14 mouse cellular contexts compared by ENCODE assay signal in the genomic region with DNA sequence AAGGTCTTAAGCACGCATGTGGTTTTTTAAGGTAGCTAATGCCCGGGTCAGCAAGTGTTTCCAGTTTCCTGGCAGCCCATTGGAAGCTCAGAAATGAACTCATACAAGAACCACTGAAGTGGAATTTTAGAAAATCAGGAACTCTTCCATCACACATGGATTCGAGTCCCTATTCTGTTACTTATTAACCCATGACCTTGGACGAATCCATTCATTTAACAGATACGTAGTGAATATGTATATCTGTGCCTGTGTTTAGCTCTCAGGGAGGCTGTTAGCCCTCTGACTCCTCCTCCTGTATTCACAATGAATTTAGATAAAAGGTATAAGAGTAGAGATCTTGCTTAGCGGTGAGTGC. TPM values are rescaled to one million over a fixed set of nuclear protein-coding genes. Genes with fewer than 3 reads are reported as not detected.
DNase-seq lines count a peak whose midpoint lies in the region; ATAC-seq lines count a peak whose summit lies in the region.
"Had no signal": no experiment of that assay in that cellular context is flagged by ENCODE, and none has a peak within 500 bp of the region (broad histone marks: within the 10 kb centered on the region; RNA-seq: fewer than 3 reads in every experiment).

No protein-coding gene starts in this region.

- WGBS in heart, embryonic 10.5 days: 81% methylated on average over 6 of the region's 6 CpGs
- WGBS in midbrain, embryonic 10.5 days: 72% methylated on average over 6 of the region's 6 CpGs
- WGBS in midbrain, embryonic 16.5 days: 55% methylated on average over 6 of the region's 6 CpGs
- 35% methylated on average over 6 of the region's 6 CpGs for WGBS in large intestine, adult 2 months
- WGBS in stomach, embryonic 16.5 days: 45% methylated on average over 6 of the region's 6 CpGs

- no peaks in the 10 kb centered on the region for H3K36me3 ChIP-seq in heart, embryonic 10.5 days
- no peaks in the 10 kb centered on the region for H3K36me3 ChIP-seq in midbrain, embryonic 10.5 days
- no peaks in the 10 kb centered on the region for H3K36me3 ChIP-seq in midbrain, embryonic 16.5 days (ENCODE audit: control insufficient read depth, insufficient read depth, low read length)
- no peaks in the 10 kb centered on the region for H3K36me3 ChIP-seq in stomach, embryonic 16.5 days (ENCODE audit: control insufficient read depth, insufficient read depth, low read length)
- H3K36me3 ChIP-seq: limb, embryonic 13.5 days had no signal

- DNase-seq in heart, embryonic 10.5 days (ENCODE audit: low spot score): no peak
- no peak for DNase-seq in heart, adult 8-10 months (ENCODE audit: low spot score)
- no peak for DNase-seq in midbrain, embryonic 10.5 days (ENCODE audit: low spot score)
- peak; percentile 37 for DNase-seq in large intestine, adult 2 months (ENCODE audit: low read depth, low spot score)
- DNase-seq in cerebellum, postnatal 36 days: no peak
- DNase-seq: adrenal gland, adult 8-10 months; cerebellum, adult 2 months; gastrocnemius, postnatal 10 days; layer of hippocampus, adult 9-11 months had no signal

- no peak overlapping the region for H3K4me3 ChIP-seq in heart, embryonic 10.5 days
- no peak overlapping the region for H3K4me3 ChIP-seq in midbrain, embryonic 10.5 days
- H3K4me3 ChIP-seq in midbrain, embryonic 16.5 days (ENCODE audit: low read depth, low read length): no peak overlapping the region
- H3K4me3 ChIP-seq in stomach, embryonic 16.5 days (replicated peaks; ENCODE audit: low read length): no peak overlapping the region
- H3K4me3 ChIP-seq: erythroblast, embryonic 14.5 days; limb, embryonic 13.5 days had no signal

- ATAC-seq in midbrain, embryonic 16.5 days: no peak
- no peak for ATAC-seq in stomach, embryonic 16.5 days (ENCODE audit: insufficient read depth, low FRiP score)
- no peak for ATAC-seq in frontal cortex, adult (ENCODE audit: low TSS enrichment)

- peaks cover 46% of the 10 kb centered on the region for H3K4me1 ChIP-seq in heart, embryonic 10.5 days
- H3K4me1 ChIP-seq in midbrain, embryonic 10.5 days: peaks cover 74% of the 10 kb centered on the region
- H3K4me1 ChIP-seq in midbrain, embryonic 16.5 days (ENCODE audit: control insufficient read depth, insufficient read depth, low read length): peaks cover 24% of the 10 kb centered on the region
- peaks cover 28% of the 10 kb centered on the region for H3K4me1 ChIP-seq in stomach, embryonic 16.5 days (ENCODE audit: control insufficient read depth, insufficient read depth, low read length)

- no peaks in the 10 kb centered on the region for H3K9me3 ChIP-seq in heart, embryonic 10.5 days
- no peaks in the 10 kb centered on the region for H3K9me3 ChIP-seq in midbrain, embryonic 10.5 days (replicated peaks)
- no peaks in the 10 kb centered on the region for H3K9me3 ChIP-seq in midbrain, embryonic 16.5 days (replicated peaks; ENCODE audit: control insufficient read depth, low read length, poor library complexity, severe bottlenecking)
- no peaks in the 10 kb centered on the region for H3K9me3 ChIP-seq in stomach, embryonic 16.5 days (replicated peaks; ENCODE audit: control insufficient read depth, low read length)
- H3K9me3 ChIP-seq: limb, embryonic 13.5 days had no signal

- no peak overlapping the region for H3K9ac ChIP-seq in midbrain, embryonic 16.5 days (ENCODE audit: low read depth, low read length)
- peak overlapping the region; percentile 45; the same call in 1 of the 2 replicates for H3K9ac ChIP-seq in stomach, embryonic 16.5 days (ENCODE audit: low read length)
- H3K9ac ChIP-seq: limb, embryonic 13.5 days had no signal

- peak overlapping the region; percentile 9; the same call in 1 of the 2 replicates for H3K27ac ChIP-seq in heart, embryonic 10.5 days
- H3K27ac ChIP-seq in midbrain, embryonic 10.5 days (replicated peaks): peak overlapping the region; percentile 76
- H3K27ac ChIP-seq in midbrain, embryonic 16.5 days (ENCODE audit: low read length): no peak overlapping the region
- H3K27ac ChIP-seq in stomach, embryonic 16.5 days (ENCODE audit: low read length): peak overlapping the region; percentile 57; the same call in 1 of the 2 replicates

- no peaks in the 10 kb centered on the region; the same call in 1 of the 2 replicates for H3K27me3 ChIP-seq in heart, embryonic 10.5 days (ENCODE audit: insufficient read depth, poor library complexity, severe bottlenecking)
- peaks cover 28% of the 10 kb centered on the region for H3K27me3 ChIP-seq in midbrain, embryonic 10.5 days (ENCODE audit: low read depth, poor library complexity, severe bottlenecking)
- H3K27me3 ChIP-seq in midbrain, embryonic 16.5 days (ENCODE audit: control insufficient read depth, insufficient read depth, low read depth, low read length): no peaks in the 10 kb centered on the region
- no peaks in the 10 kb centered on the region for H3K27me3 ChIP-seq in stomach, embryonic 16.5 days (ENCODE audit: control insufficient read depth, insufficient read depth, low read length)
- H3K27me3 ChIP-seq: limb, embryonic 13.5 days had no signal

- H3K4me2 ChIP-seq in midbrain, embryonic 16.5 days (ENCODE audit: low read length): no peak overlapping the region
- H3K4me2 ChIP-seq in stomach, embryonic 16.5 days (ENCODE audit: low read depth, low read length): 0 out of 2 replicates have a peak overlapping the region, but pooled peaks have one; percentile 2
- H3K4me2 ChIP-seq: limb, embryonic 13.5 days had no signal

RNA-seq across cellular contexts. Expression of gene Alg14, which starts 54.0 kb away (rescaled TPM):
- polyA plus RNA-seq in heart, embryonic 10.5 days (2016; fragmentation: Nextera tagmentation; extraction: Ambion mirVana): 40.1 and 44.5 TPM in 2 replicates
- 10 to 100 TPM in 2 of 4 experiments, 1 to 10 TPM in 2; 7.5 to 12.4 (median 10.9) TPM for total RNA-seq in heart, adult 8-10 months (2022)
- 37.3 and 40.7 TPM in 2 replicates for polyA plus RNA-seq in midbrain, embryonic 10.5 days (2016; fragmentation: Nextera tagmentation; extraction: Ambion mirVana)
- 36.9 and 39.2 TPM in 2 replicates for polyA plus RNA-seq in midbrain, embryonic 16.5 days (2015; fragmentation: Nextera tagmentation; extraction: Ambion mirVana)
- 13.4 and 15.2 TPM in 2 replicates for polyA plus RNA-seq in large intestine, adult 2 months (2012; rRNA removed)
- polyA plus RNA-seq in stomach, embryonic 16.5 days (2015; fragmentation: Nextera tagmentation; extraction: Ambion mirVana): 43.2 and 45.8 TPM in 2 replicates
